In genomic region chr10:45546799-45547198, GRCm38 (mm10) we compare ENCODE assay signal across 9 mouse cellular contexts. TPM values are rescaled to one million over a fixed set of nuclear protein-coding genes. Genes with fewer than 3 reads are reported as not detected.
DNase-seq lines count a peak whose midpoint lies in the region; TF ChIP-seq lines count a peak whose summit lies in the region.
"Had no signal": no experiment of that assay in that cellular context is flagged by ENCODE, and none has a peak within 500 bp of the region (broad histone marks: within the 10 kb centered on the region; RNA-seq: fewer than 3 reads in every experiment).

No protein-coding gene starts in this region.

- in situ Hi-C loops in ES-E14 (cut with MboI; ENCODE audit: low sequenced_read_pairs in 2 of 2, unreplicated experiment in 2 of 2): no loop called here

- H3K27me3 ChIP-seq in limb, embryonic 10.5 days (ENCODE audit: low read depth, poor library complexity, severe bottlenecking): no peaks in the 10 kb centered on the region
- H3K27me3 ChIP-seq: liver, embryonic 15.5 days had no signal

- no peak overlapping the region for H3K27ac ChIP-seq in ES-E14 (ENCODE audit: insufficient read depth, low read depth, low read length, poor library complexity, severe bottlenecking)
- H3K27ac ChIP-seq in limb, embryonic 10.5 days: no peak overlapping the region
- H3K27ac ChIP-seq: liver, embryonic 15.5 days had no signal

- H3K9ac ChIP-seq in ES-E14 (ENCODE audit: insufficient read depth, low read depth, low read length, poor library complexity, severe bottlenecking): no peak overlapping the region
- H3K9ac ChIP-seq: liver, embryonic 15.5 days had no signal

- H3K4me3 ChIP-seq in ES-E14 (ENCODE audit: insufficient read depth in 1 of 2, low read depth in 1 of 2, low read length in 2 of 2, poor library complexity in 1 of 2, severe bottlenecking in 1 of 2): no peak overlapping the region
- no peak overlapping the region for H3K4me3 ChIP-seq in limb, embryonic 10.5 days
- H3K4me3 ChIP-seq: liver, embryonic 15.5 days had no signal

- peak; percentile 0 to 38 for DNase-seq in heart, adult 18-20 months
- no peak for DNase-seq in heart, adult 9 months (ENCODE audit: low spot score in 2 of 2)
- DNase-seq in ES-E14 (ENCODE audit: low read depth, low spot score): peak; percentile 62
- DNase-seq in embryo, embryonic 11.5 days (ENCODE audit: low read depth, low spot score): peak; percentile 71
- DNase-seq in limb, embryonic 10.5 days (ENCODE audit: low spot score): peak; percentile 77
- DNase-seq in ovary, postnatal 10 days (ENCODE audit: low spot score): peak; percentile 1
- DNase-seq in layer of hippocampus, adult 9-10 months (ENCODE audit: low spot score): no peak
- DNase-seq in layer of hippocampus, adult 8-10 months (ENCODE audit: low spot score in 2 of 2): no peak

- 0 out of 2 replicates have a peak, but pooled peaks cover 2% of the 10 kb centered on the region for H3K9me3 ChIP-seq in ES-E14 (ENCODE audit: control insufficient read depth, insufficient read depth, low read depth, low read length)
- H3K9me3 ChIP-seq in limb, embryonic 10.5 days (replicated peaks): no peaks in the 10 kb centered on the region
- H3K9me3 ChIP-seq: liver, embryonic 15.5 days had no signal

- 56% methylated on average over 7 of the region's 7 CpGs for WGBS in limb, embryonic 10.5 days

- H3K4me1 ChIP-seq in ES-E14 (ENCODE audit: control insufficient read depth in 2 of 2, insufficient read depth in 2 of 2, low read length in 2 of 2, poor library complexity in 1 of 2): no peaks in the 10 kb centered on the region
- no peaks in the 10 kb centered on the region for H3K4me1 ChIP-seq in limb, embryonic 10.5 days
- H3K4me1 ChIP-seq: liver, embryonic 15.5 days had no signal

- no peaks in the 10 kb centered on the region for H3K36me3 ChIP-seq in ES-E14 (ENCODE audit: control insufficient read depth, insufficient read depth, low read length, poor library complexity, severe bottlenecking)
- H3K36me3 ChIP-seq in limb, embryonic 10.5 days: no peaks in the 10 kb centered on the region
- H3K36me3 ChIP-seq: liver, embryonic 15.5 days had no signal

TF ChIP-seq in ES-E14, 5 proteins besides CTCF, POLR2A, EP300 and RAD21:
- 0 out of 2 replicates have a peak, but pooled peaks have one; percentile 3 for TF ChIP-seq MAFK (IDR thresholded peaks at IDR 0.05; ENCODE audit: insufficient read depth, low read depth, low read length)
- TF ChIP-seq HCFC1 (IDR thresholded peaks at IDR 0.05; ENCODE audit: borderline replicate concordance, insufficient read depth, low read length): no peak

RNA-seq across cellular contexts. Expression of gene Hace1, which starts 30.8 kb away (rescaled TPM):
- 1 to 10 TPM; 5.6 to 9.8 TPM for total RNA-seq in heart, adult 18-20 months (2021)
- 14.5 and 16.9 TPM in 2 replicates for total RNA-seq in ES-E14 (2012; rRNA removed)
- polyA plus RNA-seq in limb, embryonic 10.5 days (2016; fragmentation: Nextera tagmentation; extraction: Ambion mirVana): 21.8 and 26.7 TPM in 2 replicates
- total RNA-seq in layer of hippocampus, adult 8-10 months (2022): 10 to 100 TPM; 40.8 to 47.0 (median 43.2) TPM

Comparison
In these comparisons a context has a peak if more than half of its experiments do, and no peak if none do; other contexts are left out.
1. DNase-seq: peak in heart, adult 18-20 months (2 of 2), ES-E14 (single experiment), embryo, embryonic 11.5 days (single experiment), limb, embryonic 10.5 days (single experiment) and ovary, postnatal 10 days (single experiment); none in heart, adult 9 months (0 of 2), layer of hippocampus, adult 9-10 months (single experiment) and layer of hippocampus, adult 8-10 months (0 of 2).